Mouse (Mus musculus) liver, embryonic 13.5 days (tissue): ENCODE results near the gene Hoxa6. TPM values are rescaled to one million over a fixed set of nuclear protein-coding genes. Genes with fewer than 3 reads are reported as not detected.
A peak's percentile ranks its signal among the peaks of the same experiment; 100 is the strongest.

ENCODE experiments used
- ATAC-seq: fragments of 200-750 bp; cut with Nextera tagmentation; 2 replicates; pipeline ENCODE4 v1.8.0; 2017; ENCODE audit warnings: low read depth, mild to moderate bottlenecking, moderate number of reproducible peaks, moderate library complexity
- DNase-seq: peaks from one replicate; pipeline ENCODE4 v3.0.0; 2022
- H3K27ac ChIP-seq: fragments of 300-500 bp; sonication (generic); 2 replicates; pipeline ENCODE4 v1.5.1; 2015; ENCODE audit warnings: moderate library complexity, mild to moderate bottlenecking, inconsistent platforms
- H3K27me3 ChIP-seq: fragments of 300-500 bp; sonication (generic); 2 replicates; pipeline ENCODE4 v1.6.1; 2015; ENCODE audit warnings: mild to moderate bottlenecking, inconsistent platforms
- H3K36me3 ChIP-seq: fragments of 300-500 bp; sonication (generic); 2 replicates; pipeline ENCODE4 v1.6.1; 2015; ENCODE audit warnings: mild to moderate bottlenecking, inconsistent platforms
- H3K4me1 ChIP-seq: fragments of 300-500 bp; sonication (generic); replicated peaks from 2 replicates; pipeline ENCODE4 v1.6.1; 2015; ENCODE audit warnings: inconsistent platforms
- H3K4me2 ChIP-seq: fragments of 300-500 bp; sonication (generic); 2 replicates; pipeline ENCODE4 v1.6.1; 2015; ENCODE audit warnings: inconsistent platforms, mild to moderate bottlenecking, moderate library complexity
- H3K4me3 ChIP-seq: fragments of 300-500 bp; sonication (generic); replicated peaks from 2 replicates; pipeline ENCODE4 v1.5.1; 2015; ENCODE audit warnings: mild to moderate bottlenecking, inconsistent platforms
- H3K9ac ChIP-seq: fragments of 300-500 bp; sonication (generic); 2 replicates; pipeline ENCODE4 v1.6.1; 2015; ENCODE audit warnings: mild to moderate bottlenecking, inconsistent platforms
- H3K9me3 ChIP-seq: fragments of 300-500 bp; sonication (generic); replicated peaks from 2 replicates; pipeline ENCODE4 v1.6.1; 2016; ENCODE audit warnings: inconsistent platforms
- WGBS: fragments of 180-500 bp; shearing (Covaris S2); methylation state at CpG from one replicate; pipeline ENCODE4 v1.1.7; 2015; ENCODE audit not compliant: insufficient replicate concordance; 5-methylcytosine and 5-hydroxymethylcytosine counted together
- polyA plus RNA-seq: library from polyadenylated mRNA; unstranded; fragments of >200 nt; fragmentation: Nextera tagmentation; extraction: Ambion mirVana; gene quantifications from 2 replicates; pipeline ENCODE4 v1.2.1, GENCODE M21; 2015

Gene Hoxa6
- polyA plus RNA-seq, 1 experiment from 2014 or later = not detected

DNA sequence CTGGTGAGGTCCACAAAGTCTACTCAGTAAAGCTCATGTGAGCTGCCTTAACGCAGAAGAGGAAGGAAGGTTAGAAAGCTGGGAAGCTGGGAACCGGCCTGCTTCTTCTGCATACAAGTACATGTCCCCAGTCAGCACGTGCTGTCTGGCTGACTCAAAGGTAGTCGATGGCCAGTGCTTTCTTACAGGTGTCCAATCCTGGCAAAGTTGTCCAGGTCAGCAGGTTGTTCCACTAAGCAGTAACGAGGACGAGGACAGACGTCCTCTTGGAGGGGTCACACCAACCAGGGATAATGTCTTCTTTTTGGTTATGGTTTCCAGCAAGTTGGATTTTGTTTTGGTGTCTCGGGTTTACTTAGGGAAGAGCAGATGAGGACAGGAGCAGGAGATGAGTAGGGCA, 18.6 kb downstream of the Hoxa6 start:
- Histone ChIP-seq H3K9ac (no peak overlapping the region), H3K4me2 (no peak overlapping the region), H3K27ac (no peak overlapping the region), H3K9me3 (no peaks in the 10 kb centered on the region), H3K27me3 (peaks cover 99% of the 10 kb centered on the region), H3K36me3 (no peaks in the 10 kb centered on the region), H3K4me3 (no peak overlapping the region), H3K4me1 (peaks cover 11% of the 10 kb centered on the region)
- no peak for DNase-seq
- 20% methylated on average over 8 of the region's 8 CpGs for WGBS
- ATAC-seq = no peak

GRCm38 (mm10) chr6:52189172-52189591, 19.3 kb downstream of the Hoxa6 start:
- Histone ChIP-seq H3K27ac (no peak overlapping the region), H3K4me3 (no peak overlapping the region), H3K27me3 (peaks cover 99% of the 10 kb centered on the region), H3K4me1 (peaks cover 11% of the 10 kb centered on the region), H3K9ac (no peak overlapping the region), H3K9me3 (no peaks in the 10 kb centered on the region), H3K4me2 (no peak overlapping the region), H3K36me3 (no peaks in the 10 kb centered on the region)
- DNase-seq = no peak
- no peak for ATAC-seq
- WGBS = 21% methylated on average over 5 of the region's 5 CpGs

GRCm38 (mm10) chr6:52186500-52186899, 22.0 kb downstream of the Hoxa6 start:
- DNase-seq (no peak), ATAC-seq (no peak)
- Histone ChIP-seq H3K27me3 (peaks cover 100% of the 10 kb centered on the region), H3K9me3 (no peaks in the 10 kb centered on the region), H3K9ac (no peak overlapping the region), H3K4me1 (peaks cover 11% of the 10 kb centered on the region), H3K4me3 (no peak overlapping the region), H3K36me3 (no peaks in the 10 kb centered on the region), H3K4me2 (no peak overlapping the region), H3K27ac (no peak overlapping the region)
- WGBS = 31% methylated on average over 1 of the region's 1 CpGs

DNA sequence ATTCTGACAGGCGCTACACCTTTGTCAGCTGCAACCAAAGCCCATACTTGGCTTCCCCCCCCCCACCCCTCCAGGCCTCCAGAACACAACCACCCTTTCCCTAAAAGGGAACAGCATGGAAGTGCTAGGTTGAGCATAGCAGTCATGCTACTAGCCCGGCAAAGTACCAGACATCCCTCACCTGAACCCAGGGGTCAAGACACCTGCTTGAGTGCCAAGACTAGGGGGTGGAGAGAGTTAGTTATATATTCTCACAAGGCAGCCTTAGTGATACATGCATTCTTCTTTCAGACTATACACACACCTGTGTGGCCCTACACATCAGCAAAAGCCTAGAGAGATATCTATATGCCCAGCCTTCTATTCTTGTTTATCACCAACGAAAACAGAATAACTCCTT, 22.7 kb downstream of the Hoxa6 start:
- 29% methylated on average over 3 of the region's 3 CpGs for WGBS
- Histone ChIP-seq H3K9me3 (no peaks in the 10 kb centered on the region), H3K4me1 (peaks cover 8% of the 10 kb centered on the region), H3K4me2 (no peak overlapping the region), H3K27me3 (peaks cover 100% of the 10 kb centered on the region), H3K9ac (no peak overlapping the region), H3K4me3 (no peak overlapping the region), H3K27ac (no peak overlapping the region), H3K36me3 (no peaks in the 10 kb centered on the region)
- DNase-seq (no peak), ATAC-seq (no peak)

DNA sequence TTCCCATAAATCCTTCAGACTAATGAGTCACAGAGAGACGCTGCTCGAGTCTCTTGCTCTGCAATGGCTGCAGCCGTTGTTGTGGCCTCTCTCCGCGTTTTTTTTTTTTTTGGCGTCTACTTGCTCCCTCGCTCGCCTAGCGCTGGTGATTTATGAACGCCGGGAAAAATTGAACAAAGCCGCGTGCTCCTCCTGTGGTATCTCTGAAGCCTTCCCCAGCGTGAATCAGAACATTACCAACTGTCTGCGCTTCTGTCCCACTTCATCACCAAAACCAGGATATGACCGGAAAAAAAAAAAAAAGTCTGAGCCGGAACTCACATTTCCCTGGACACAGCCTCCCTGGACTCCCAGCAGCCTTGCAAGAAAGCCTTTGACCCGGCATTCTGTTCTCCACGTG, 23.3 kb downstream of the Hoxa6 start:
- H3K36me3 ChIP-seq = no peaks in the 10 kb centered on the region
- no peak overlapping the region for H3K4me3 ChIP-seq
- no peak overlapping the region for H3K27ac ChIP-seq
- H3K4me1 ChIP-seq = peaks cover 8% of the 10 kb centered on the region
- peaks cover 100% of the 10 kb centered on the region for H3K27me3 ChIP-seq
- no peak overlapping the region for H3K9ac ChIP-seq
- no peak for ATAC-seq
- 0 out of 2 replicates have a peak overlapping the region, but pooled peaks have one; percentile 12 for H3K4me2 ChIP-seq
- H3K9me3 ChIP-seq = no peaks in the 10 kb centered on the region
- 9% methylated on average over 19 of the region's 19 CpGs for WGBS
- DNase-seq = no peak

DNA sequence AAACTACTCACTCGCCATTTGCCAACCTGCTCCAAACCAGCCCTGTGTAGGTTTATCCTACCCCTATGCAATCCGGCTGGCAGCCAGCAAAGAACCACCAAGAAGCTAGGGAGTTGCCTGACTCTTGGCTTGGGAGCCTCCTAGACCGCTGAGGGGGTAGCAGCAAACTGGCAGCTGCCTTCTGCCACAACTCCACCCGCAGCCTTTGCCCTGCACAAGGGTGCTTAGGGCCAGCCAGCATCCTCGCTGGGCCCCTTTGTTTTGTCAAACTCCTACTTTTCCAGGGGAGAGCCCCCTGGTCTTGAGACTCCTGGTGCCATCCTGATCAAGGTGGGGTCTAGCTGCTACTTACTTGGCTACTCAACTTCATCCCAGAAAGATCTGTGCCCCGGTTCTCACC, 23.9 kb downstream of the Hoxa6 start:
- no peak for DNase-seq
- Histone ChIP-seq H3K36me3 (no peaks in the 10 kb centered on the region), H3K27ac (no peak overlapping the region), H3K9me3 (no peaks in the 10 kb centered on the region), H3K4me2 (no peak overlapping the region), H3K9ac (no peak overlapping the region), H3K4me1 (peaks cover 8% of the 10 kb centered on the region), H3K4me3 (no peak overlapping the region), H3K27me3 (peaks cover 100% of the 10 kb centered on the region)
- ATAC-seq = no peak
- WGBS = 18% methylated on average over 6 of the region's 6 CpGs

DNA sequence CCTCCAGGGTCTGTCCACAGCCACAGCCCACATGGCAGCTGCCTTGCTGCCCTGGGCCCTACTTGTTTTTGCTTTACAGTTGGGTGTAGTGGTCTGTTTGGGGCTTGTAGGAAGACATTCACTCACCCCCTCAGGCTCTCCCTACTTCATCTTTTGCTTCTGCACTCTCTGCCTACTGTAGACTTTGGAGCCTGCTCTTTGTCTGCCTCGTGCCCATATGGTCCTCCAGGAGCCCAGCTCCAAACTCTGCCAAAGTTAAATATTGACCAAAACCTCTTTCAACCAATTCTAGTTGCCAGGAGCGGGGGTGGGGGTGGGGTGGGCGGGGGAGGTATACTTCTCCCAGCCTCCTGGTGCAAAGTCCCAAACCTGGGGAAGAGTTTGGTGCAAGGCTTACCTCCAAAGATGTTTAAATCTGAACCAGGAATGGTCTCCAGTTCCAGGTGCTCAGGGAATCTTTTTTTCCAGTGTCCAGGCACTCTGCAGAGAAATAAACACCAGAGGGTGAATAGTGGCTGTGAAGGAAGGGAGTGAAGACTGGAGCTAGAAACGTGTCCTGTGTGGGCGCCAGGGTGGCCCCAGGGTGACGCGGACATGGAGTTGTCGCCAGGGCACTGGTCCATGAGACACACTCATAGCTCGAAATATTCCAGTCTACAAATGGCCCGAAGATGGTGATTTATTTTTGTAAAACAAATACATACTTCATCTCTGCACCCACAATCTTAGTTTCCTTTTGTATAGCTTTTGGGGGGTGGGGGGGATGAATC, 25.0 kb downstream of the Hoxa6 start:
- Histone ChIP-seq H3K9ac (no peak overlapping the region), H3K27me3 (peaks cover 100% of the 10 kb centered on the region), H3K9me3 (no peaks in the 10 kb centered on the region), H3K36me3 (no peaks in the 10 kb centered on the region), H3K4me2 (peak overlapping the region; percentile 24; the same call in 1 of the 2 replicates), H3K4me1 (peaks cover 8% of the 10 kb centered on the region), H3K27ac (peak overlapping the region; percentile 39; the same call in 1 of the 2 replicates), H3K4me3 (no peak overlapping the region)
- DNase-seq (no peak), ATAC-seq (peak; percentile 62; the same call in 1 of the 2 replicates)
- 26% methylated on average over 10 of the region's 10 CpGs for WGBS

GRCm38 (mm10) chr6:52182793-52183192, 25.7 kb downstream of the Hoxa6 start:
- Histone ChIP-seq H3K27me3 (peaks cover 100% of the 10 kb centered on the region), H3K4me3 (no peak overlapping the region), H3K4me2 (peak overlapping the region; percentile 23; the same call in 1 of the 2 replicates), H3K27ac (no peak overlapping the region), H3K4me1 (peaks cover 8% of the 10 kb centered on the region), H3K36me3 (no peaks in the 10 kb centered on the region), H3K9me3 (no peaks in the 10 kb centered on the region), H3K9ac (no peak overlapping the region)
- ATAC-seq (no peak), DNase-seq (no peak)
- WGBS = 55% methylated on average over 1 of the region's 1 CpGs

- H3K4me2 ChIP-seq = no peak overlapping the region
- peaks cover 100% of the 10 kb centered on the region for H3K27me3 ChIP-seq
- no peak overlapping the region for H3K27ac ChIP-seq
- WGBS = 28% methylated on average over 2 of the region's 2 CpGs
- H3K36me3 ChIP-seq = no peaks in the 10 kb centered on the region
- H3K9ac ChIP-seq = no peak overlapping the region
- DNase-seq (no peak), ATAC-seq (no peak)
- H3K9me3 ChIP-seq = no peaks in the 10 kb centered on the region
- H3K4me1 ChIP-seq = peaks cover 8% of the 10 kb centered on the region
- no peak overlapping the region for H3K4me3 ChIP-seq
These were observed 26.5 kb downstream of the Hoxa6 start for GRCm38 (mm10) chr6:52182030-52182429.

GRCm38 (mm10) chr6:52180726-52181125, 27.8 kb downstream of the Hoxa6 start:
- no peaks in the 10 kb centered on the region for H3K36me3 ChIP-seq
- peaks cover 100% of the 10 kb centered on the region for H3K27me3 ChIP-seq
- H3K4me3 ChIP-seq = no peak overlapping the region
- DNase-seq (no peak), ATAC-seq (no peak)
- H3K4me1 ChIP-seq = peaks cover 8% of the 10 kb centered on the region
- no peak overlapping the region for H3K9ac ChIP-seq
- H3K9me3 ChIP-seq = no peaks in the 10 kb centered on the region
- 33% methylated on average over 3 of the region's 3 CpGs for WGBS
- H3K27ac ChIP-seq = no peak overlapping the region
- no peak overlapping the region for H3K4me2 ChIP-seq

- no peak overlapping the region for H3K27ac ChIP-seq
- ATAC-seq (no peak), DNase-seq (no peak)
- 0 out of 2 replicates have a peak overlapping the region, but pooled peaks have one; percentile 39 for H3K9ac ChIP-seq
- H3K36me3 ChIP-seq = no peaks in the 10 kb centered on the region
- no peaks in the 10 kb centered on the region for H3K9me3 ChIP-seq
- 20% methylated on average over 11 of the region's 11 CpGs for WGBS
- peaks cover 8% of the 10 kb centered on the region for H3K4me1 ChIP-seq
- peak overlapping the region; percentile 23; the same call in 1 of the 2 replicates for H3K4me2 ChIP-seq
- peaks cover 100% of the 10 kb centered on the region for H3K27me3 ChIP-seq
- no peak overlapping the region for H3K4me3 ChIP-seq
These were observed 28.3 kb downstream of the Hoxa6 start for GRCm38 (mm10) chr6:52180213-52180710.

- Histone ChIP-seq H3K27me3 (peaks cover 100% of the 10 kb centered on the region), H3K27ac (no peak overlapping the region), H3K4me3 (peak overlapping the region; percentile 6; the same call in 1 of the 2 replicates), H3K9me3 (no peaks in the 10 kb centered on the region), H3K4me1 (peaks cover 8% of the 10 kb centered on the region), H3K36me3 (no peaks in the 10 kb centered on the region), H3K4me2 (peak overlapping the region; percentile 23), H3K9ac (peak overlapping the region; percentile 39)
- ATAC-seq (no peak), DNase-seq (no peak)
- WGBS = 5% methylated on average over 10 of the region's 10 CpGs
These were observed 28.8 kb downstream of the Hoxa6 start for GRCm38 (mm10) chr6:52179690-52180089.
